Mouse (Mus musculus): ENCODE results near the gene Ctla4. TPM values are rescaled to one million over a fixed set of nuclear protein-coding genes. Genes with fewer than 3 reads are reported as not detected.

Gene Ctla4
- not detected for polyA plus RNA-seq (2012; fragmentation: generic; extraction: Trizol)

DNA sequence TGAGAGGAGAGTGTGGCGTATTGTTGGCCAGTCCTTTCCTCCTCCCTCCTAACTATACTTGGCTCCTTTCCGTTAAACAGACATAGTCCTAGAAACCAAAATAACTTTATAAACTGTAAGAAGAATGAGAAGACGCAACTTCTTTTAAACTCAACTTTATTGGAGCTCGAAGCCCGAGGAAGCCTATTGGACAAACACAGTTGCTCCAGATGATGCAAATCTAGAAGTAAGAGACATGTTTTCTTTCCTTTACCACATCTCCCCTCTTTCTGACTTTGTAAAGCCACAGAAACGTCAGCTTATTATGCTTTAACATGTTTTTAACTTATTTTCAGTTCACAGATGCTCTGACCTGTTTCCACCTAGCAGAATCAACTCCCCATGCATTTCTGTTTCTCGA, at the start of gene Ctla4:
Ctla4 (plus strand) TSS at position 20 of the 400 bp plus-strand sequence.

Other genes with a start within 250 kb of the Ctla4 start
- gene Cd28, start 170.2 kb upstream of the Ctla4 start, polyA plus RNA-seq (2012; fragmentation: generic; extraction: Trizol), result not detected
- gene Icos, start 90.9 kb downstream of the Ctla4 start, polyA plus RNA-seq (2012; fragmentation: generic; extraction: Trizol), result not detected